Mouse (Mus musculus): ENCODE results near the gene Mad1l1. TPM values are rescaled to one million over a fixed set of nuclear protein-coding genes. Genes with fewer than 3 reads are reported as not detected.

Mad1l1 gene
- polyA plus RNA-seq, 1 experiment from 2014 or later = 85.6 TPM

- DNase-seq (ENCODE audit: low spot score) = no peak
These were observed 357.0 kb downstream of the Mad1l1 start for GRCm38 (mm10) chr5:139964391-139964790.

- no peak for DNase-seq (ENCODE audit: low spot score)
These were observed 361.6 kb downstream of the Mad1l1 start for GRCm38 (mm10) chr5:139959741-139960140.

Other genes with a start within 250 kb of the Mad1l1 start
- gene Nudt1, start 104 bp upstream of the Mad1l1 start, polyA plus RNA-seq (2015; fragmentation: Nextera tagmentation; extraction: Ambion mirVana) = 73.8 and 74.0 TPM in 2 replicates
- gene Mrm2, start 10.3 kb upstream of the Mad1l1 start, polyA plus RNA-seq (2015; fragmentation: Nextera tagmentation; extraction: Ambion mirVana) = 18.2 and 19.4 TPM in 2 replicates
- 6.3 and 6.5 TPM in 2 replicates for gene Snx8, start 67.7 kb upstream of the Mad1l1 start, polyA plus RNA-seq (2015; fragmentation: Nextera tagmentation; extraction: Ambion mirVana)
- gene Eif3b, start 97.8 kb upstream of the Mad1l1 start, polyA plus RNA-seq (2015; fragmentation: Nextera tagmentation; extraction: Ambion mirVana) = 99.8 and 114 TPM in 2 replicates
- gene Gm4869, start 124.1 kb upstream of the Mad1l1 start, polyA plus RNA-seq (2015; fragmentation: Nextera tagmentation; extraction: Ambion mirVana) = not detected in 2 replicates
- gene Chst12, start 184.0 kb upstream of the Mad1l1 start, polyA plus RNA-seq (2015; fragmentation: Nextera tagmentation; extraction: Ambion mirVana) = 14.7 and 17.5 TPM in 2 replicates
- gene Grifin, start 243.5 kb upstream of the Mad1l1 start, polyA plus RNA-seq (2015; fragmentation: Nextera tagmentation; extraction: Ambion mirVana) = 13.1 and 21.2 TPM in 2 replicates

All from thymus, postnatal 0 days (tissue).